Mouse (Mus musculus) erythroblast, embryonic 14.5 days (primary cell): ENCODE data around the gene Zfp639.

Source experiments
- GATA1 ChIP-seq: IDR thresholded peaks from 2 replicates; pipeline ENCODE4 v1.6.1; 2012; ENCODE audit warnings: low read length, inconsistent platforms, mixed read lengths
- TAL1 ChIP-seq: IDR thresholded peaks from 3 replicates; pipeline ENCODE4 v1.6.1; 2012; ENCODE audit warnings: low read length, inconsistent platforms, mixed read lengths

GRCm38 (mm10) chr3:32538091-32538490, 28.0 kb downstream of the Zfp639 start:
- TF ChIP-seq GATA1 (no peak), TAL1 (no peak)
